ENCODE assay signal across 9 mouse cellular contexts in the genomic region with DNA sequence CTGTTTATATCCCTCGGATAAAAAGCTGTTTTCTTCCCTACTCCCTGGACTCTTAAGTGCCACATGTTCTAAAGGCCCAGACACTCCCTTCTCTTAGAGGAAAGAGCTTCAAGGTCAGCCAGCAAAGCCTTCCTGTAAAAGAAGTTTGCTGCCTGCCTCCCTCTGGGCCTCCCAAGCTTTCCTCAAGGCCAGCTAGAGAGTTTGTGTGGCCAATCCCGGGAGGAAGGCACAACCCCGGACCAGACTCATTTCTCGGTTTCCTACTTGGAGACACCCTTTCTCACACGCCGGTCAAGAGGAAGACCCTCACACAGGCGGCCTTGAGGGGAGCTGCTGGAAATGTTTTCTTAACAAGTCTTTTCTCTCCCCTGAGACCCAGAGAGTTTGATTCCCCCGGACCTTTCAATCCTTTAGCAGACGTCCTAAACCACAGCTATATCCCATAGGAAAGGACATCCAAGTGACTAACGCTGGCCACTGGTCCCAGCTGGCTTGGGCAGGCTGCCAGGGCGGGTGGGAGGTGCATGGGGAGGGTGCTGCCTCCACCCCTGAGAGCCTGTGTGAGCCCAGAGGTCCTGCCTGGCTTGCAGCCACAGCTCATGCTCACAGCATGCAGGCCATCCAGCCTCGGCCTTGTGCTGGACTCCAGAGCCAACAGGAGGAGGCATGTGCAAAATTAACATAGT.
A peak's percentile ranks its signal among the peaks of the same experiment; 100 is the strongest.
DNase-seq lines count a peak whose midpoint lies in the region; ATAC-seq lines count a peak whose summit lies in the region.
"Had no signal": no experiment of that assay in that cellular context is flagged by ENCODE, and none has a peak within 500 bp of the region (broad histone marks: within the 10 kb centered on the region; RNA-seq: fewer than 3 reads in every experiment).

No protein-coding gene starts in this region.

- no peaks in the 10 kb centered on the region for H3K36me3 ChIP-seq in kidney, embryonic 16.5 days (ENCODE audit: insufficient read depth, low read length)
- no peaks in the 10 kb centered on the region for H3K36me3 ChIP-seq in lung, embryonic 16.5 days (ENCODE audit: control insufficient read depth, insufficient read depth, low read length)

- DNase-seq in layer of hippocampus, adult 11-12 months (ENCODE audit: low spot score): peak; percentile 22
- DNase-seq in layer of hippocampus, adult 9-10 months (ENCODE audit: low spot score): no peak
- peak; percentile 86 for DNase-seq in adrenal gland, adult 8-10 months
- DNase-seq in heart, adult 8-10 months (ENCODE audit: low spot score): peak; percentile 88
- DNase-seq in testis, postnatal 14 days (ENCODE audit: low spot score): peak; percentile 87
- DNase-seq in thymus, postnatal 36 days: no peak

- no peaks in the 10 kb centered on the region; the same call in 1 of the 2 replicates for H3K27me3 ChIP-seq in kidney, embryonic 16.5 days (ENCODE audit: insufficient read depth, low read length)
- H3K27me3 ChIP-seq in lung, embryonic 16.5 days (ENCODE audit: control insufficient read depth, insufficient read depth, low read depth, low read length): no peaks in the 10 kb centered on the region

- H3K4me1 ChIP-seq in kidney, embryonic 16.5 days (ENCODE audit: insufficient read depth, low read length): peaks cover 28% of the 10 kb centered on the region
- peaks cover 23% of the 10 kb centered on the region for H3K4me1 ChIP-seq in lung, embryonic 16.5 days (replicated peaks; ENCODE audit: control insufficient read depth, insufficient read depth, low read length)

- peak overlapping the region; percentile 88 for H3K27ac ChIP-seq in kidney, embryonic 16.5 days (ENCODE audit: low read length)
- H3K27ac ChIP-seq in lung, embryonic 16.5 days (ENCODE audit: low read length): peak overlapping the region; percentile 94
- H3K27ac ChIP-seq: layer of hippocampus, adult 2 months had no signal

- WGBS in kidney, embryonic 16.5 days: 33% methylated on average over 12 of the region's 12 CpGs
- WGBS in lung, embryonic 16.5 days: 25% methylated on average over 12 of the region's 12 CpGs

- ATAC-seq in kidney, embryonic 16.5 days (ENCODE audit: low FRiP score, low TSS enrichment): peak; percentile 69
- ATAC-seq in lung, embryonic 16.5 days (ENCODE audit: low read depth): peak; percentile 85

- H3K9me3 ChIP-seq in kidney, embryonic 16.5 days (ENCODE audit: low read length): no peaks in the 10 kb centered on the region
- H3K9me3 ChIP-seq in lung, embryonic 16.5 days (ENCODE audit: control insufficient read depth, low read length): no peaks in the 10 kb centered on the region

- H3K4me3 ChIP-seq in kidney, embryonic 16.5 days (ENCODE audit: low read length): no peak overlapping the region
- no peak overlapping the region for H3K4me3 ChIP-seq in lung, embryonic 16.5 days (ENCODE audit: low read length)
- H3K4me3 ChIP-seq: layer of hippocampus, adult 2 months had no signal

- no peak overlapping the region for H3K4me2 ChIP-seq in kidney, embryonic 16.5 days (replicated peaks; ENCODE audit: low read depth, low read length)
- peak overlapping the region; percentile 14 for H3K4me2 ChIP-seq in lung, embryonic 16.5 days (ENCODE audit: low read depth, low read length)

- peak overlapping the region; percentile 19 for H3K9ac ChIP-seq in kidney, embryonic 16.5 days (replicated peaks; ENCODE audit: low read length)
- H3K9ac ChIP-seq in lung, embryonic 16.5 days (ENCODE audit: low read length): peak overlapping the region; percentile 46; the same call in 1 of the 2 replicates

Comparison
In these comparisons a context has a peak if more than half of its experiments do, and no peak if none do; other contexts are left out.
1. DNase-seq: peak in layer of hippocampus, adult 11-12 months (single experiment), adrenal gland, adult 8-10 months (single experiment), heart, adult 8-10 months (single experiment) and testis, postnatal 14 days (single experiment); none in layer of hippocampus, adult 9-10 months (single experiment) and thymus, postnatal 36 days (0 of 2).